Mouse (Mus musculus) heart, adult 8-10 months (tissue): Measurements from ENCODE around the gene Ctla2b. TPM values are rescaled to one million over a fixed set of nuclear protein-coding genes. Genes with fewer than 3 reads are reported as not detected.
A peak's percentile ranks its signal among the peaks of the same experiment; 100 is the strongest.
"Not testable (repeated sequence)": the region's sequence is repeated elsewhere in the genome, so short reads cannot be mapped to it uniquely, and the experiment has no call there.

ENCODE experiments used
- DNase-seq: peaks from one replicate; pipeline ENCODE4 v3.0.0; 2022; ENCODE audit warnings: low spot score
- total RNA-seq, 4 experiments: library from RNA; stranded (reverse); gene quantifications; 2 replicates each; pipeline ENCODE4 v1.2.4; 2022

Gene Ctla2b
- 10 to 100 TPM in 1 of 4 experiments, 1 to 10 TPM in 3; 4.5 to 11.0 (median 6.1) TPM for total RNA-seq

DNA sequence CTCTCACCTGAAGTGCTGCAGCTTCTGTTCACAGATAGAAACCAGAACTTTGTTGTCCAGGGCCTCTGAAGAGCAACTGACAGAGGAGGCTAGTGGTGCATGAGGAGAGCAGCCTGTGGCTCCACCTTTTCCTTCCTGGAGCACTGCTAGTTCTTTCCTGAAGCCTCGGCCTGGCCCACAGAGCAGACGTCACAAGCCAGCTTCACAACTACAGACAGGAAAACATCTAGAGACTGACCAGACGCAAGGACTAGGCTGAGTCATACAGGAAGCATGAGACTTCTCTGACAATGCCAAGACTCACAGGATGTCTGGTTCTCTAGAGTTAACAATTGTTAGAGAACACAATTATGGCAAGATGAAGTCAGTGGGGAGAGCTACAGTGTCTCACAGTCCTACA lies at the start of gene Ctla2b:
Gene Ctla2b, minus strand, starts transcription at position 120 of the 400 bp plus-strand sequence.
- peak; percentile 86 for DNase-seq

GRCm38 (mm10) chr13:60941884-60942283 lies 44.6 kb upstream of the Ctla2b start, which contains the start of gene Tpbpa:
TSS of gene Tpbpa (minus strand) at chr13:60941984.
- not testable (repeated sequence) for DNase-seq

DNA sequence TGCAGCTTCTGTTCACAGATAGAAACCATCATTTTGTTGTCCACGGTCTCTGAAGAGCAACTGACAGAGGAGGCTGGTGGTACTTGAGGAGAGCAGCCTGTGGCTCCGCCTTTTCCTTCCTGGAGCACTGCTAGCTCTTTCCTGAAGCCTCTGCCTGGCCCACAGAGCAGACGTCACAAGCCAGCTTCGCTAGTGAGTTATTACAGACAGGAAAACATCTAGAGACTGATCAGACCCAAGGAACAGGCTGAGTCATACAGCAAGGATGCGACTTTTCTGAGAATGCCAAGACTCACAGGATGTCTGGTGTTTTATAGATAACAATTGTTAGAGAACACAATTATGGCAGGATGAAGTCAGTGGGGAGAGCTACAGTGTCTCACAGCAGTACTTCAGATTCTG lies 39.3 kb upstream of the Ctla2b start, which contains the start of the genes Gm49391 and Ctla2a:
Gene Gm49391, minus strand, starts transcription at position 72 of the 402 bp plus-strand sequence.
Gene Ctla2a, minus strand, starts transcription at position 126 of the 402 bp plus-strand sequence.
- peak; percentile 81 for DNase-seq

DNA sequence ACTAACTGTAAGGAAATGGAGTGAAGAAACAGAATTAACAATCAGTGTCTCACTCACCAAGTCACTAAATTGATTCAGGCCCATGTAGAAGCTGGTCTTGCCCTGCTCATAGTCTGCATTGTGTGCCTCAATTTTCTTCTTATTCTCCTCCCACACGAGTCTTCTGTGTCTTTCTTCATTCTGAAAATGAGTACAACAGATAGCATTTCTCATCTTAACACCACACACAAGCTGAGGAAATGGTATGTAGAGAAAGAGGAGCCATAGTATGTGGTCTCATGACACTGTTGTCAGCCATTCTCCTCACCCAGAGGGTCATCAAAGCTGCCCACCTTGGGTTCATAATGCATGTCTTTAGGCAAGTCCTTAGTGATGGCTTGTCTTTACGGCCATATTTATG lies 38.2 kb upstream of the Ctla2b start, which contains the start of gene Gm49393:
Gene Gm49393, minus strand, starts transcription at position 101 of the 400 bp plus-strand sequence.
- DNase-seq, result not testable (repeated sequence)

DNA sequence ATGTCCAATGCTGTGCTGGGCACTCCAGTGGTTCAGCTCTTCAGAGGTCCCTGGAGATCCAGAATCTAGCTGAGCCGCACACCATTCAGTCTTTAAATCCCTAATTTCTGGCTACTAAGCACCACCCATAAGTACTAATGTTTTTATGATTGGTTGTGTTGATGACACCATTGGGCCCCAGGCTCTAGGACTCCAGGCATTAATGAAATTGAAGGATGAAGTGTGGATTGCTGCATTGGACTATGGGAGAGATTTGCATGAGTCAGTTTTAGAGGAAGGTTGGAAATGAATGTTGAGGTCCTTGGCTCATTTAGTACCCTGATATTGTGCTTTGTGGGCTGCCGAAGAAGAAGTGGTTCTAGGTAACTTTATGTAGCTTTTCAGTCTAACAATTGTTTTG lies 7.5 kb upstream of the Ctla2b start, which contains the start of gene Tpbpb:
Gene Tpbpb, minus strand, starts transcription at position 101 of the 400 bp plus-strand sequence.
- not testable (repeated sequence) for DNase-seq

DNA sequence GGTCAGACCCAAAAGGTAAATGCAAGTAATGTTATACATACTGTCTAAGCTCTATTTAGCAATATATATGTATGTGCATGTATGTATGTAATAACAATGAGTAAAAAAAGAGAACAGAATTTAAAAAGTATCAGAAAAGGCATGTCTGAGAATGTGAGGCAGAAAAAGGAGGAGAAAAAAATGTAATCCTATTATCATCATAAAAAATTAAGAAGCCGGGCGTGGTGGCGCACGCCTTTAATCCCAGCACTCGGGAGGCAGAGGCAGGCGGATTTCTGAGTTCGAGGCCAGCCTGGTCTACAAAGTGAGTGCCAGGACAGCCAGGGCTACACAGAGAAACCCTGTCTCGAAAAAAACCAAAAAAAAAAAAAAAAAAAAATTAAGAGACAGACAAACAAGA lies 453 bp downstream of the Ctla2b start, which contains the start of gene Gm49392:
Gene Gm49392, minus strand, starts transcription at position 101 of the 400 bp plus-strand sequence.
- DNase-seq, result not testable (repeated sequence)

DNA sequence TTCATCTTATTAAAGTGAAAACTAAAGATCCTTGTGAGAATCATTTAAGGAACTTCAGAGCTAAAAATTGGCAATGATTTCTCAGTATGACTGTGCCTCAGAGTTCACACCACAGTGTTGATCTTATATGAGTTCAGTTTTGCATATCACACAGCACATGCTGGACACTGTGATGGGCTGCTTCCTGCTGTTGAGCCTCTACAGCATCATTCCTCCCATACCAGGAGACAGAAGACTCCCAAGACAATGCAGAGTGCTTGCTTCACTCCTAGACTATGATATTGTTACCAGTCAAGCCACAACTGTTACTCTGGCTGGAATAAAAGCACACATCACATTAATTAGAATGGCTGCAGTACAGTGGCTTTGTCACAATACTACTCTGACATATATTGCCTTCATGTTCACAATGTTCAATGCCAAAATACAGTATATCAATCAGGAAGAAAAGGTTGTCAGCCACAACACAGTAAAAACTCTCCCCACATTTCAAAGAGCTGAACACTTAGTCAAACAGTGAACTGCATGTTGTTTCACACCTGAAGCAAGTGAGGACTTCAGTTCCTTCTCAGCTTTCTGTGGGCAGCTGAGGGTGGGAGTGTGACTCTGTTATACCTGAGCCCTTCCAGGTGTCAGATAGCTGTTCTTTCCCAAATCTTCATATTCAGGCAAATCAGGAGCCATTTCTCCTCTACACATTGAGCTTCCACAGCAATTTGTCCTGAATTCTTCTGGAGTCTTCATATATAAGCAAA lies 1.7 kb downstream of the Ctla2b start:
- DNase-seq, result no peak

- DNase-seq, result no peak
Measured at GRCm38 (mm10) chr13:60892301-60892700, 4.9 kb downstream of the Ctla2b start.

GRCm38 (mm10) chr13:60864281-60864680 lies 33.0 kb downstream of the Ctla2b start, which contains the start of gene 4930486L24Rik:
TSS of gene 4930486L24Rik (minus strand) at chr13:60864475.
- no peak for DNase-seq

GRCm38 (mm10) chr13:60848241-60849120 lies 48.8 kb downstream of the Ctla2b start:
- peak; percentile 53 for DNase-seq

Other genes with a start within 250 kb of the Ctla2b start
- not detected for gene BC051665, start 111.1 kb downstream of the Ctla2b start, total RNA-seq
- not detected for gene Ctsll3, start 94.6 kb downstream of the Ctla2b start, total RNA-seq
- gene 4930486L24Rik, start 33.0 kb downstream of the Ctla2b start, total RNA-seq, result under 1 TPM in 2 of 4 experiments, not detected in 2; 0.31 to 0.92 TPM
- gene Gm49392, start 553 bp downstream of the Ctla2b start, total RNA-seq, result 1 to 10 TPM in 3 of 4 experiments, under 1 TPM in 1; 0.69 to 2.7 (median 1.4) TPM
- not detected for gene Tpbpb, start 7.4 kb upstream of the Ctla2b start, total RNA-seq
- not detected for gene Gm49393, start 38.1 kb upstream of the Ctla2b start, total RNA-seq
- gene Gm49391, start 39.1 kb upstream of the Ctla2b start, total RNA-seq, result 1 to 10 TPM; 1.5 to 5.0 (median 3.1) TPM
- 10 to 100 TPM; 61.7 to 73.7 (median 68.6) TPM for gene Ctla2a, start 39.2 kb upstream of the Ctla2b start, total RNA-seq
- gene Tpbpa, start 44.5 kb upstream of the Ctla2b start, total RNA-seq, result not detected
- gene Ctsj, start 108.5 kb upstream of the Ctla2b start, total RNA-seq, result not detected
- gene Ctsq, start 143.2 kb upstream of the Ctla2b start, total RNA-seq, result not detected